Mouse (Mus musculus) thymus, adult 2 months (tissue): Measurements from ENCODE around the gene Abcc4. TPM values are rescaled to one million over a fixed set of nuclear protein-coding genes. Genes with fewer than 3 reads are reported as not detected.

Experiments
- DNase-seq: peaks from one replicate; pipeline ENCODE4 v3.0.0; 2021
- H3K27ac ChIP-seq: fragments of 200-500 bp; 2 replicates; pipeline ENCODE4 v1.5.1; 2012; ENCODE audit warnings: low read length, control low read depth; ENCODE audit not compliant: control insufficient read depth, insufficient read depth
- H3K27me3 ChIP-seq: fragments of 200-500 bp; 2 replicates; pipeline ENCODE4 v1.6.1; 2012; ENCODE audit warnings: mild to moderate bottlenecking, low read length, moderate library complexity, mixed read lengths; ENCODE audit not compliant: control insufficient read depth, insufficient read depth
- H3K36me3 ChIP-seq: fragments of 200-500 bp; 2 replicates; pipeline ENCODE4 v1.6.1; 2012; ENCODE audit warnings: mild to moderate bottlenecking, low read length, moderate library complexity; ENCODE audit not compliant: control insufficient read depth, insufficient read depth
- H3K4me1 ChIP-seq: fragments of 200-500 bp; replicated peaks from 2 replicates; pipeline ENCODE4 v1.6.1; 2012; ENCODE audit warnings: low read length; ENCODE audit not compliant: control insufficient read depth, insufficient read depth
- H3K4me3 ChIP-seq: fragments of 200-500 bp; 2 replicates; pipeline ENCODE4 v1.5.1; 2012; ENCODE audit warnings: mild to moderate bottlenecking, low read length, control low read depth, moderate library complexity; ENCODE audit not compliant: control insufficient read depth, insufficient read depth
- CTCF ChIP-seq: fragments of 200-500 bp; IDR thresholded peaks from 2 replicates; pipeline ENCODE4 v1.5.1; 2012; ENCODE audit warnings: mild to moderate bottlenecking, control low read depth, low read length, moderate library complexity, borderline replicate concordance; ENCODE audit not compliant: control insufficient read depth, poor library complexity, insufficient read depth; ENCODE audit errors: extremely low read depth
- POLR2A ChIP-seq: fragments of 200-500 bp; IDR thresholded peaks from 2 replicates; pipeline ENCODE4 v1.6.1; 2012; ENCODE audit warnings: mild to moderate bottlenecking, low read length, control low read depth, moderate library complexity; ENCODE audit not compliant: control insufficient read depth, poor library complexity, insufficient read depth; ENCODE audit errors: extremely low read depth
- WGBS: fragments of 180-500 bp; shearing (Covaris S2); methylation state at CpG from one replicate; pipeline ENCODE4 v1.1.7; 2018; 5-methylcytosine and 5-hydroxymethylcytosine counted together
- polyA plus RNA-seq: library from polyadenylated mRNA; depleted of rRNA; stranded (reverse); fragments of >200 nt; gene quantifications from 2 replicates; pipeline ENCODE4 v1.2.3, GENCODE M21; 2012; rRNA removed

Abcc4 gene
- 5.5 and 5.8 TPM in 2 replicates for polyA plus RNA-seq

- DNase-seq = peak; percentile 82
- no peaks in the 10 kb centered on the region for H3K36me3 ChIP-seq
- peak; percentile 54; the same call in 1 of the 2 replicates for TF ChIP-seq POLR2A
- peak; percentile 11; the same call in 1 of the 2 replicates for TF ChIP-seq CTCF
- peak within 1 kb of the TSS; percentile 81 for H3K4me3 ChIP-seq
- no peaks in the 10 kb centered on the region for H3K27me3 ChIP-seq
- 1% methylated on average over 106 of the region's 106 CpGs for WGBS
- peaks cover 6% of the 10 kb centered on the region for H3K4me1 ChIP-seq
- H3K27ac ChIP-seq = no peak within 1 kb of the TSS
Observed at GRCm38 (mm10) chr14:118705808-118706731, at the start of gene Abcc4. TSS of gene Abcc4 (minus strand) at chr14:118706219.

DNA sequence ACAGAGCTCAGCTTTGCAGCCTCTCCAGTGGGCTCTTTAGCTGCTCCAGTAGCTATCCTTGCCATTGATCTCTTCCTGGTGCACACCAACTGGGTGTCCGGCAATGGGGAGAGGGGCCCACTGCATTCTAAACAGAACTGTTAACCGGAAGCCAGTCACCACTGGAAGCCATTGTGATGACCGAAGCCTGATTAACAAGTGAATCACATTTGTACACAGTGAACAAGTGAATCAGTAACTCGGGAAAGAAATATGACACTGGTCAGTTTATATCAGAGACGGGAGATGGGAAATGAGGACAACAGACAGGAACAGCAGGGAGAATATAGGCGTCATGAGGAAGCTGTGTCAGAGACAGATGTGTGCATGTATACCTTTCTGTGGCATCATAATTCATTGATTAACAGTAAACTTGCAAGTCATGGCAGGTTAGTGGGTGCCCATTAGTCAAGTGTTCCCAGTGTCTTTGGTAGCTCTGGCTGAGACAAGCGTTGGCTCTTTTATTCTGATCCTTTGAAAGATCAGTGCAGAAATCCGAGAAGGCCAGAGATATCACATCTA is 45.3 kb upstream of the Abcc4 start:
- WGBS = 97% methylated on average over 8 of the region's 8 CpGs
- H3K4me1 ChIP-seq = no peaks in the 10 kb centered on the region
- TF ChIP-seq POLR2A = no peak
- no peak for TF ChIP-seq CTCF
- no peak overlapping the region for H3K4me3 ChIP-seq
- no peaks in the 10 kb centered on the region for H3K36me3 ChIP-seq
- H3K27ac ChIP-seq = no peak overlapping the region
- DNase-seq = no peak
- H3K27me3 ChIP-seq = no peaks in the 10 kb centered on the region

DNA sequence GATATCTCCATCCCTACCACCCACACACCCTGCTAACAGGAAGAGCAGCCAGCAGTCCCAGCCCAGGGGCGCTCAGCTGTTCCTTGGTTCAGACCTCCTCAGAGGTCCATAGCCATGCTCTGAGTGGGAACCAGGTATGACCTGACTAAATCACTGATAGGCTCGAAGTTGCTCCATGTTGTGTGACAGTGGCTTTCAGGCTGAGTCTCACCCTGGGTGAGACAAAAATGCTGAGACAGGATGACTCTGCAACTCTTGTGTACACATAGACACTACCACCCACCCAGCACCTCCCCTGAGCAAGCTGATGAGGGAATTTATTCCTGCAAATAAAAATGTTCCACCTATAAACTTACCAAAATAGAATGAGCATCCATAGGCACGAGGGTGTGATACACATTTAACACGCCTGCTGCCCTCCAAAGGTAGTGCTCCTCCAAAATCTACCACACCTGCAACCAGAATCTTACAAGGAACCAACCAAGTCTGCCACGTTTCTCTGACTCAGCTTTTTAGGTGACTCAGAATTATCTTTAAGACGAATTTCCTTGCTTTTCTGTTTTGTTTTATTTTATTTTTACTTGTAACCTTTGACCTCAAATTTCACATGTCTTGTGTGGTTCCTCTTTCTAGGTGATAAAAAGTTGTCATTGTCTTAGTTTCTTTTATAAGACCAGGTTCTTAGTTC is 44.6 kb upstream of the Abcc4 start:
- Histone ChIP-seq H3K4me3 (no peak overlapping the region), H3K36me3 (no peaks in the 10 kb centered on the region), H3K4me1 (no peaks in the 10 kb centered on the region), H3K27ac (no peak overlapping the region), H3K27me3 (no peaks in the 10 kb centered on the region)
- WGBS = 56% methylated on average over 6 of the region's 6 CpGs
- TF ChIP-seq CTCF (no peak), POLR2A (no peak)
- no peak for DNase-seq

GRCm38 (mm10) chr14:118749715-118750114 is 43.7 kb upstream of the Abcc4 start:
- no peaks in the 10 kb centered on the region for H3K27me3 ChIP-seq
- TF ChIP-seq CTCF (no peak), POLR2A (no peak)
- DNase-seq = no peak
- H3K27ac ChIP-seq = no peak overlapping the region
- H3K4me3 ChIP-seq = no peak overlapping the region
- 84% methylated on average over 4 of the region's 4 CpGs for WGBS
- no peaks in the 10 kb centered on the region for H3K4me1 ChIP-seq
- no peaks in the 10 kb centered on the region for H3K36me3 ChIP-seq

DNA sequence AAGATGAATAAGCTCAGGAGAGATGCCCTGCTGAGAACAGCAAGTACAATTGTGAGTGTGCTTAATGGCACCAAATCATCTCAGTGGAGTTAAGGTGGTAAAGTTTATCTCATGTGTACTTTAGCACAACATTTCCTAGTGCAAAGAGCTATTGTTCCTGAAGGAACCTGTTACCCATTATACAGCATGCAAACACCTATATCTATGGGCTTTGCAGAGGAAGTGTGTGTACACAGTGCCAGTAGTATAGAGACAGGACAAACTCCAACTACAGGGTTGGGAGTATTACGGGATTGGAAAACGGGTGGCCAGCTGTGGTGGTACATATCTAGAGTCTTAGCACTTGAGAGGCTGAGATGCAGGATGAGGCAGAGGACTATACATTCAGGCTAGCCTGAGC is 43.0 kb upstream of the Abcc4 start:
- Histone ChIP-seq H3K4me3 (no peak overlapping the region), H3K27ac (no peak overlapping the region), H3K36me3 (no peaks in the 10 kb centered on the region), H3K4me1 (no peaks in the 10 kb centered on the region), H3K27me3 (no peaks in the 10 kb centered on the region)
- no peak for DNase-seq
- 96% methylated on average over 2 of the region's 2 CpGs for WGBS
- TF ChIP-seq CTCF (no peak), POLR2A (no peak)

DNA sequence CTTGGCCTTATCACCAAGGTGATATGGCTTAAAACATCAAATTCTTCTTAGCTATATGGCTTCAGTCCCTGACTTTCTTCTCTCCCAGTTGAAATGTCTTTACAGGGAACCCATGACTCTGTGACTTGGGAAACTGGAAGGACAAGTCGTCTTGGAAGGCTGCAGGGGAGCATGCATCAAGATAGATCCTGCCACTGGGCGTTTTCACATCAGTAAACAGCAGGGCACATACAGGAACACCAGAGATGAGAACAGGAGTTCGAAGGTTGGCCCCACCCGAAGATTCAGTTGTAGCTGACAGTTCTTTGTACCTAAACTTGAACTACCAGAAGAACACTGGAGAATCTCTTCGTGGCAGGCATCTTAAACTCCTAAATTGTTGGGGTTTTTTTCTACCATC is 36.8 kb upstream of the Abcc4 start:
- Histone ChIP-seq H3K27ac (no peak overlapping the region), H3K4me1 (no peaks in the 10 kb centered on the region), H3K4me3 (no peak overlapping the region), H3K36me3 (no peaks in the 10 kb centered on the region), H3K27me3 (no peaks in the 10 kb centered on the region)
- TF ChIP-seq POLR2A (no peak), CTCF (no peak)
- DNase-seq = no peak
- WGBS = 87% methylated on average over 5 of the region's 5 CpGs
